Mouse (Mus musculus): ENCODE results near the gene Vmn2r33.
"Not testable (repeated sequence)": the region's sequence is repeated elsewhere in the genome, so short reads cannot be mapped to it uniquely, and the experiment has no call there.

The Vmn2r33 gene

GRCm38 (mm10) chr7:7566686-7567085 lies at the start of gene Vmn2r33:
Gene Vmn2r33 (minus strand): TSS chr7:7566786.
- not testable (repeated sequence) for DNase-seq (ENCODE audit: low spot score in 2 of 2)

Data from frontal cortex, postnatal 14 days (tissue).